Mouse (Mus musculus): ENCODE results near the gene Myh6.
A peak's percentile ranks its signal among the peaks of the same experiment; 100 is the strongest.

DNA sequence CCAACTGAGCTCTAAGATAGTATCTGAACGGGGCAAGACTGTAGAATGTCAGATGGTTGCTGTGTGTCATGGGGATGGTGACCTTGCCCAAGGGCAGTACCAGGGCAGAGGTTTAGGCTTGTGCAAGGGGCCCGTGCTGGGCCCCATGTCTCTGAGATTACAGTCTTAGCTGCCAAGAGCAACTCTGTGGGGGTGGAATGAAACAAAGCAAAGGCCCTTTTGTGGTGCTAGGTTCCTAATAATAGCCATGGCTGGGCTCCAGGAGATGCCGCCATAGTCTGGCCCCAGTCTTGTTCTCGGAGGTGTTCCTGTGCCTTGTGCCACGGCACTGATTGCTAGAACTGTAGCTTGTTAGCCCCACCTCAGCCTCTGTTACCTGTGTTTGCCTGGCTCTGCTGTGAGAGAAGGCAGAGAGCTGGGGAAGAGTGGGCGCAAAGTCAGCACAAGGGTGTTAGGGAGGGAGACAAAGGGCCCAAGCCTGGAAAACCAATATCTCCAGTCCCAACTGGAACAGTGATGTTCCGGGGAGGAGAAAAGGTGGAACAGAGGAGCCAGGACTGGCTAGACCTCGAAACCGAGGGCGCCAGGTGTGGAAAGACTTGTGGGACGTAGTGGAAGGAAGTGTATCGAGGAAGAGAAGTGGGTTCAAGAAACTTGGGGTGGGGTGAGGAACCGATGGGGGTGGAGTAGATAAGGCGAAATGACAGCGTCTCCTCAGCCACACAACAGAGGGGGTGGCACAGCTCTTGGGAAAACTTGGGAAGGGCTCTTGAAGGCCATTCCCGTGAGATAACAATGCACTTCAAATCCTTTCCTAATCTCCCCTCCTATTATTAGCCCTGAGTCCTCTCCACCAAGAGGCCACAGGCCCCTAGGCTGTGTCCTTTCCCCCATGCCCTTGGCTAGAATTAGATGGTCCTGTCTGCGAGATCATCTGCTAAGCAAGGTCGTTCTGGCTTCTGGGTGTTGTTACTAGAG, 37.4 kb upstream of the Myh6 start:
- TF ChIP-seq CTCF (IDR thresholded peaks at IDR 0.05): no peak
- peak; percentile 68 for TF ChIP-seq POLR2A (IDR thresholded peaks at IDR 0.05; ENCODE audit: insufficient read depth, low read depth, low read length)
